13 mouse cellular contexts compared by ENCODE assay signal in the genomic region with DNA sequence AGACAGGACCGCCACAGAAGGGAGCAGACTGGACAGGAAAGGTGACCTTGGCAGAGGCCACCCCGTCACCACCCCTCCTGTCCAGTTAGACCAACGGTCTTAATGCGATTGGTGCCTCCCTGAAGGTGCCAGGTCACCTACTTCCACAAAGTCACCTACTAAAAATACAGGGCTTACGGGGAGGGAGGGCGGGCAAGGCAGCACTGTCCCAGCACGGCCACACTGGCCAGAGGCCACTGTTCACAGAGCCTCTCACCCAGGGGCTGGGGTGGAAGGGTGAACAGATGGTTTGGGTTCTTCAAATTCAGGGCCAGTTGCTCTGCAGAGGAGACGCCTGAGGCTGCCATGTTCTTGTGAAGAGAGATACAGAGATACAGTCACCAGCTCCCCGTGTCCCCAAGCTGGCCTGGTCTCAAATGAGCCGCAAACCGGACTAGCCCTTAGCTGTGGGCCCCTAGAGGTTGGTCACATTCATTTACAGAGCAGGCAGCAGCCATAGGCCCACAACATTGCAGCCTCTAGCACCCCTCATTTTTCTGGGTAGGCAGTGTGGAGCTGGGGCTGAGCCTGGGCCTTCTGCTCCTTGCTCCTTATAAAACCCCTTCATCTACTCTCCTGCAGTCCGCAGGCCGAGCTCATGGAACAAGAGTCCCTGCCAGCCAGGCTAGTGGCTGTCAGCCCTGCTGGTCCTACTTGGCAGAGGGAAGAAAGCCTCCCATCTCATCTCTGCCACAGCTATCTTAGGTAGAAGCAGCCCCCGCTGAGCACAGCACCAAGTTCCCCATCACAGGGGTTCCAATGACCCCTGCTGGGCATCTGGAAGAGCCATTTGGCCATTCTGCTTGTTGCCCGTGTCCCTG. TPM values are rescaled to one million over a fixed set of nuclear protein-coding genes. Genes with fewer than 3 reads are reported as not detected.
DNase-seq lines count a peak whose midpoint lies in the region; ATAC-seq and TF ChIP-seq lines count a peak whose summit lies in the region.
"Had no signal": no experiment of that assay in that cellular context is flagged by ENCODE, and none has a peak within 500 bp of the region (broad histone marks: within the 10 kb centered on the region; RNA-seq: fewer than 3 reads in every experiment).

No protein-coding gene starts in this region.

- H3K9me3 ChIP-seq in kidney, postnatal 0 days (replicated peaks; ENCODE audit: low read length) = no peaks in the 10 kb centered on the region
- H3K9me3 ChIP-seq in limb, embryonic 15.5 days = no peaks in the 10 kb centered on the region
- H3K9me3 ChIP-seq in midbrain, embryonic 14.5 days (ENCODE audit: control insufficient read depth, low read length) = no peaks in the 10 kb centered on the region
- H3K9me3 ChIP-seq: forebrain, embryonic 10.5 days; G1E; megakaryocyte, embryonic 14.5 days had no signal

- no peaks in the 10 kb centered on the region for H3K27me3 ChIP-seq in kidney, postnatal 0 days (ENCODE audit: insufficient read depth, low read length)
- H3K27me3 ChIP-seq in limb, embryonic 15.5 days = no peaks in the 10 kb centered on the region
- H3K27me3 ChIP-seq in midbrain, embryonic 14.5 days (ENCODE audit: control insufficient read depth, insufficient read depth, low read length) = no peaks in the 10 kb centered on the region
- H3K27me3 ChIP-seq: megakaryocyte, embryonic 14.5 days had no signal

- intact Hi-C loops in gastrocnemius, adult 2 months (cut with DNase I) = no loop called here

- 0 out of 2 replicates have a peak, but pooled peaks have one; percentile 3 for TF ChIP-seq CTCF in gastrocnemius, adult 2 months (IDR thresholded peaks at IDR 0.05)
- no peak for TF ChIP-seq CTCF in kidney, postnatal 0 days (IDR thresholded peaks at IDR 0.05; ENCODE audit: low read depth)

- no peak overlapping the region for H3K4me2 ChIP-seq in kidney, postnatal 0 days (ENCODE audit: low read length)
- H3K4me2 ChIP-seq in limb, embryonic 15.5 days = no peak overlapping the region
- H3K4me2 ChIP-seq in midbrain, embryonic 14.5 days (ENCODE audit: low read length) = no peak overlapping the region
- H3K4me2 ChIP-seq: lung, embryonic 14.5 days had no signal

- peak; percentile 62 for DNase-seq in gastrocnemius, adult 2 months
- DNase-seq in gastrocnemius, postnatal 10 days = no peak
- DNase-seq in kidney, postnatal 0 days (ENCODE audit: low spot score) = no peak
- DNase-seq in kidney, adult 9 months = no peak
- peak; percentile 63 to 68 for DNase-seq in cerebellum, postnatal 14 days
- no peak for DNase-seq in midbrain, embryonic 14.5 days
- no peak for DNase-seq in right cerebral cortex, adult 2 months (ENCODE audit: low spot score in 2 of 2)
- DNase-seq: gastrocnemius, postnatal 14 days; lung, embryonic 14.5 days had no signal

- peak overlapping the region; percentile 82 for H3K27ac ChIP-seq in gastrocnemius, adult 2 months
- H3K27ac ChIP-seq in kidney, postnatal 0 days = peak overlapping the region; percentile 42
- peak overlapping the region; percentile 17; the same call in 1 of the 2 replicates for H3K27ac ChIP-seq in limb, embryonic 15.5 days
- H3K27ac ChIP-seq in midbrain, embryonic 14.5 days (replicated peaks; ENCODE audit: low read depth, low read length) = no peak overlapping the region
- H3K27ac ChIP-seq: forebrain, embryonic 10.5 days had no signal

- H3K4me3 ChIP-seq in gastrocnemius, adult 2 months = peak overlapping the region; percentile 24
- H3K4me3 ChIP-seq in kidney, postnatal 0 days (replicated peaks; ENCODE audit: low read depth, low read length) = no peak overlapping the region
- H3K4me3 ChIP-seq in limb, embryonic 15.5 days = no peak overlapping the region
- no peak overlapping the region for H3K4me3 ChIP-seq in midbrain, embryonic 14.5 days (replicated peaks; ENCODE audit: low read depth, low read length)
- H3K4me3 ChIP-seq: forebrain, embryonic 10.5 days; megakaryocyte, embryonic 14.5 days had no signal

- no peak for ATAC-seq in kidney, postnatal 0 days (replicated peaks; ENCODE audit: low FRiP score, low read depth)
- ATAC-seq in limb, embryonic 15.5 days (ENCODE audit: insufficient number of reproducible peaks, low FRiP score, low TSS enrichment, low read depth) = no peak
- no peak for ATAC-seq in midbrain, embryonic 14.5 days (ENCODE audit: low FRiP score, low TSS enrichment)

- 0 out of 2 replicates have a peak, but pooled peaks cover 2% of the 10 kb centered on the region for H3K36me3 ChIP-seq in kidney, postnatal 0 days (ENCODE audit: insufficient read depth, low read length)
- 0 out of 2 replicates have a peak, but pooled peaks cover 3% of the 10 kb centered on the region for H3K36me3 ChIP-seq in limb, embryonic 15.5 days
- 0 out of 2 replicates have a peak, but pooled peaks cover 2% of the 10 kb centered on the region for H3K36me3 ChIP-seq in midbrain, embryonic 14.5 days (ENCODE audit: control insufficient read depth, insufficient read depth, low read length)
- H3K36me3 ChIP-seq: G1E had no signal

- 68% methylated on average over 15 of the region's 15 CpGs for WGBS in kidney, postnatal 0 days
- WGBS in limb, embryonic 15.5 days = 78% methylated on average over 15 of the region's 15 CpGs
- 90% methylated on average over 15 of the region's 15 CpGs for WGBS in midbrain, embryonic 14.5 days

- no peak overlapping the region for H3K9ac ChIP-seq in kidney, postnatal 0 days (ENCODE audit: low read depth, low read length)
- no peak overlapping the region for H3K9ac ChIP-seq in limb, embryonic 15.5 days
- no peak overlapping the region for H3K9ac ChIP-seq in midbrain, embryonic 14.5 days (replicated peaks; ENCODE audit: low read length)
- H3K9ac ChIP-seq: lung, embryonic 14.5 days had no signal

- peaks cover 12% of the 10 kb centered on the region for H3K4me1 ChIP-seq in kidney, postnatal 0 days (replicated peaks; ENCODE audit: insufficient read depth, low read length)
- peaks cover 20% of the 10 kb centered on the region for H3K4me1 ChIP-seq in limb, embryonic 15.5 days
- no peaks in the 10 kb centered on the region for H3K4me1 ChIP-seq in midbrain, embryonic 14.5 days (ENCODE audit: control insufficient read depth, insufficient read depth, low read length)

RNA-seq across cellular contexts. Expression of gene Agpat3, which starts 35.8 kb away (rescaled TPM):
- 100 to 1,000 TPM; 108 to 135 TPM for total RNA-seq in gastrocnemius, adult 2 months (2021)
- 100 to 1,000 TPM; 182 to 191 TPM for total RNA-seq in gastrocnemius, postnatal 10 days (2021)
- 140 and 144 TPM in 2 replicates for polyA plus RNA-seq in kidney, postnatal 0 days (2015; fragmentation: Nextera tagmentation; extraction: Ambion mirVana)
- 111 and 127 TPM in 2 replicates for polyA plus RNA-seq in limb, embryonic 15.5 days (2015; fragmentation: Nextera tagmentation; extraction: Ambion mirVana)
- 61.4 and 68.0 TPM in 2 replicates for polyA plus RNA-seq in midbrain, embryonic 14.5 days (2014; fragmentation: Nextera tagmentation; extraction: Ambion mirVana)

Comparison
In these comparisons a context has a peak if more than half of its experiments do, and no peak if none do; other contexts are left out.
1. DNase-seq: peak in gastrocnemius, adult 2 months (single experiment) and cerebellum, postnatal 14 days (2 of 2); none in gastrocnemius, postnatal 10 days (single experiment), kidney, postnatal 0 days (single experiment), kidney, adult 9 months (single experiment), midbrain, embryonic 14.5 days (single experiment) and right cerebral cortex, adult 2 months (0 of 2).